Mouse (Mus musculus) inflammation-experienced regulatory T-cells, adult 6 months (primary cell): ENCODE data around the gene Nr2c2ap. TPM values are rescaled to one million over a fixed set of nuclear protein-coding genes. Genes with fewer than 3 reads are reported as not detected.
A peak's percentile ranks its signal among the peaks of the same experiment; 100 is the strongest.

ENCODE experiments used
- ATAC-seq: one replicate; pipeline ENCODE4 v1.8.0; 2017
- polyA plus RNA-seq, 3 experiments: library from polyadenylated mRNA; unstranded; fragments of 100-300 nt; shearing (Covaris generic); gene quantifications; one replicate each; pipeline ENCODE4 v1.2.1; 2017

Gene Nr2c2ap
- 10 to 100 TPM; 37.8 to 49.3 (median 40.1) TPM for polyA plus RNA-seq

DNA sequence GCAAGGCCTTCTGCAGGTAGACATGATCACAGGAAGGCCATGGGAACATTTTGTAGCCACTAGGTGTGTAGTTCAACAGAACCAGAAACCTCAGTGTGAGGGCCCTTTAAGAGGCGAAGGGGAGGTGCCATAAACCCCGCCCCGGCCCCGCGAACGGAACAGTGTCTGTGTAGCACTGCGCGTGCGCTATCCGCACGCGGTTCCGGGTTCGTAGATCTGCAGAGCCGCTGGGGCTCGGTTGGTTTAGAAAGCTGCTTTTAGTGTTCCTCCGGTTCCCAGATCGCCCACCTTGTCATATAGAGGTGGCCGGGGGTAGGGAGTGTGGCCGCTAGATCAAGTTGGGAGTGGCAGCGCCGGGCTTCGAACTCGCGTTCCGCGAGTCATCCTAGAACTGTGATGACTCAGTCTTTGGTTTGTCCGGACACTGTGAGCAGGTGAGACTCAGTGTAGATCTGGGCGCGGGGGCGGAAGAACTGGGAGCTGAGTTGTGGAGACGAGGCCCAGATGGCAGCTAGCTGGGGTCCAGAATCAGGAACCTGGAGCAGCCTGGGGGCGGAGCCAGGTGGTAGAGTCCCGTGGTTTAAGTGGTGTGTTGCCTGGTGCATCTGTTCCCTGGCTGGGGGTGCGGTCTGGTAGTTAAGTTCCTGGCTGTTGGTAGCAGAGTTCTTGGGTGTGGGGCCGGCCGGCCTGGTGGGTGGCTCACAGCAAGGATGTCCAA lies at the start of gene Nr2c2ap:
TSS of gene Nr2c2ap (plus strand) at position 168 of the 718 bp plus-strand sequence.
- ATAC-seq: peak; percentile 94

DNA sequence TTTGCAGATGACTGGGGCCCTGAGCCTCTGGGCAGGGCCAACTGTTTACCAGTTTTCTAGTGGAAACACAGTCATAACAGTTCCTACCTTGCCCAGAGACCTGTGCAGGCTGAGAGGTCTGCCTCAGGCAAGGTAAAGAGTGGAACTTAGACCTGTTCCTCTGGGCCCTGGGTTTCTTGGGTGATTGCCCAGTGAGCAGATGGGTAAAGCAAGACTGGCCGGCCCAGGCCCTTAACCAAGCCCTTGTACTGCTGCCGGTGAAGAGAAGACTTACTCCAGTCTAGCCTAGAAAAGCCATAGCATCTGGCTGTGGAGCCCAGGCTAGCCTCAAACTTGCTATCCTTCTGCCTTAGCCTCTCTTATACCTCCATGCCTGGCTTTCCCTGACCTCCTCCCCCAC lies 49.2 kb upstream of the Nr2c2ap start:
- no peak for ATAC-seq

DNA sequence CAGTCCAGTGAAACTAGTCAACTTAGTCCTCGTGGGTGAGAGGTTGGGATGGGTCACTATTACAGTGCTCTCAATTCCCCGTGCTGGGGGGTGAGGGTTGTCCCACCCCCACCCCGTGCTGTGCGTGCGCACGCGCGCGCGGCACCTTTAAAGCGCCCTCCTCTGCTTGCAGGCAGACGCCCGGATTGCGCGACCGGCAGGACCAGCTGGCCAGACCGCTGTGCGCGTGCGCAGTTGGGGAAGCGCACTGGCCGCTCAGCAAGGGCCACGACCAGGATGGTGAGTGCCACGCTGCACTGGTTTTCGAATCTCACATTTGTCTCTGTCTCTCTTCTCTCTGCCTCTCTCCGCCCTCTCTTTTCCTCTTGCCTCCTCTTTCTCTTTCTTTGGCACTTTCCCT lies 47.8 kb upstream of the Nr2c2ap start, which contains the start of gene Hapln4:
TSS of gene Hapln4 (plus strand) at position 173 of the 400 bp plus-strand sequence.
- ATAC-seq: no peak

DNA sequence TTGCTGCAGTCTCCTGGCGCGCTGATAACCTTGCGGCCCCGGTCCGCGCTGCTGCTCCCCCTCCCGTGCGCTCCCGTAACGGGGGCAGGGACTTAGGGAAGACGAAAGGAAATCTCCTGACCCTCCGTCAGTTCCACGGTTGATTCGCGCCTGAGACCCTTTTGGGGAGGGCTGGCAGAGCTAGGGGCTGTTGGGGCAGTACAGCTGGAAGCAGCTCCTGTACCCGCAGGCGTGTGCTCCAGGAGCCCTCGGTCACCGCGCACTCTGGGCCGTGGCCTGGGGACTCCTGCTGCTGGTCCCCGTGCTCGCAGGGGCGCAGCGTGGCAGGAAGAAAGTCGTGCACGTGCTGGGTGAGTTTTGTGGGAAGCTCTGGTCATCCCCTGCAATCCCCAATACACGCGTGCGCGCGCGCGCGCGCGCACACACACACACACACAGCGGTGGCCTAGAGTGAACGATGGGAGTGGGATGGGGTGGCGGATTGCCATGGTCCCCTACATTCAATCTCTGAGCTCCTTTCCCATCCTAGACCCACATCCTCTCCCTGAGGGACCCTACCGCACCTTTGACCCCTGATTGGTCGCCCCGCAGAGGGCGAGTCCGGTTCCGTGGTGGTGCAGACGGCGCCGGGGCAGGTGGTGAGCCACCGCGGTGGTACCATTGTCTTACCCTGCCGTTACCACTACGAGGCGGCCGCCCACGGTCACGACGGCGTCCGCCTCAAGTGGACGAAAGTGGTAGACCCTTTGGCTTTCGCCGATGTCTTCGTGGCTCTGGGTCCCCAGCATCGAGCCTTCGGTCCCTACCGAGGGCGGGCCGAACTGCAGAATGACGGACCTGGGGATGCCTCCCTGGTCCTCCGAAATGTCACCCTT lies 46.7 kb upstream of the Nr2c2ap start:
- ATAC-seq: no peak

DNA sequence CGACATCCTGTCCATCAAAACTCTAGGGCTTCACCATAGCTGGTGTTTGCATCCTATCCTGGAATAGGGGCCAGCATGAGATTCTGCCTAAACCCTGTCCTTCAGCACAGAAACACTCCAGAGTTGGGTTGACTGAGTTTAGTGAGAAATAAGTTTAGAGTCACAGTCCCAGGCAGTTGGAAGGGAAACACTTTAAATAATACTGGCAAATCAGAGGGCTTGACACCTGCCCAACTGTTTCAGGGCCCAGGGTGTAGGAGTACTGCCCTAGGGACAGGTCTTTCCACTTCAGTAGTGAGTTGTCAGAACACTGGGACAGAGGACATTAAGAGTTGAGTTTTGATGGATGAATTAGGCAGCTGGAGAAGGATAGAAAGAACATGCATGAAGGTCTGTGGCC lies 45.0 kb upstream of the Nr2c2ap start:
- ATAC-seq: no peak

DNA sequence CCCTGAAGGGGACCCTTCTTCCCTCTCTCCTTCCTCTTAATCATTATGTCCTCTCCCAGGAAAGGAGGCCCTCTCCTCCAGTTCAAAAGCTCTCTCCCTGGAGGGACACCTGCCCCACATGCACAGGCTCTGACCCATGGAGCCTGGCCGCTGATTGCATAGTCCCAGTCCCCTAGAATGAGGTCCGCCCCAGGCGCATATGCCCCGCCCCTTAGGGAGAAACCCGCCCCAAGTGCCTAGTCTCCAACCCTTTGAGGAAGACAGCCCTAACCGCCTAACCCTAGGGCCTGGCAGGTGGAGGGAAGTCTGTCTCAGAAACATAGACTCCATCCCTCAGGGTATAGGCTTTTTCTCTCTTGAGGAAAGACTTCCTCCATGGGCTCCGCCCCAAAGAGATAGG lies 43.9 kb upstream of the Nr2c2ap start:
- ATAC-seq: no peak

DNA sequence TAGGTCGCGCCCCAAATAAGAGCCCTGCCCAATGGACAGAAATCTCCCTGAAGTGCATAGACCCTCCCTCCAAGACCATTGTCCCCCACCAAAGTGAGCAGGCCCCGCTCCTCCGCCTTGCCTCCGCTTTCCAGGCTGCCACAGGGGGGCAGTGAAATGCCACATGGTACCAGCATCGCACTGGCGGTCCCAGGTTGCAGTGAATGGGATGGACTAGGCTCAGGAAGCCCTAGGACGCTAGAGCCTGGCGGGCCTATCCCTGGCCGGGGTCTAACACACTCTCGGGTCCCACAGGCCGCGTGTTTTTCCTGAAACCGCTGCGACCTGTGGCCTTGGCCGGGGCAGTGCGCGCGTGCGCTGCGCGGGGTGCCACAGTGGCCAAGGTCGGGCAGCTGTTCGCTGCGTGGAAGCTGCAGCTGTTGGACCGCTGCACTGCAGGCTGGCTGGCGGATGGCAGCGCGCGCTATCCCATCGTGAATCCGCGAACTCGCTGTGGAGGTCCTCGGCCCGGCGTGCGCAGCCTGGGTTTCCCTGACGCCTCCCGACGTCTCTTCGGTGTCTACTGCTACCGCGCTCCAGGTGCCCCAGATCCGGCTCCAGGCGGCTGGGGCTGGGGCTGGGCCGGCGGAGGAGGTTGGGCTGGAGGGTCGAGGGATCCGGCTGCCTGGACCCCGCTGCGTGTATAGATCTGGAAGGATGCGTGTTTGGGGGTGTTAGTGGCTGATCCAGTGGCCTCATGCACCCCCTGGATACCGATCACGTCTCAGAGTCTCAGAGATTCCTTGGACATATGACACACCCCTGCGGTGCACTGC lies 43.1 kb upstream of the Nr2c2ap start:
- ATAC-seq: no peak

DNA sequence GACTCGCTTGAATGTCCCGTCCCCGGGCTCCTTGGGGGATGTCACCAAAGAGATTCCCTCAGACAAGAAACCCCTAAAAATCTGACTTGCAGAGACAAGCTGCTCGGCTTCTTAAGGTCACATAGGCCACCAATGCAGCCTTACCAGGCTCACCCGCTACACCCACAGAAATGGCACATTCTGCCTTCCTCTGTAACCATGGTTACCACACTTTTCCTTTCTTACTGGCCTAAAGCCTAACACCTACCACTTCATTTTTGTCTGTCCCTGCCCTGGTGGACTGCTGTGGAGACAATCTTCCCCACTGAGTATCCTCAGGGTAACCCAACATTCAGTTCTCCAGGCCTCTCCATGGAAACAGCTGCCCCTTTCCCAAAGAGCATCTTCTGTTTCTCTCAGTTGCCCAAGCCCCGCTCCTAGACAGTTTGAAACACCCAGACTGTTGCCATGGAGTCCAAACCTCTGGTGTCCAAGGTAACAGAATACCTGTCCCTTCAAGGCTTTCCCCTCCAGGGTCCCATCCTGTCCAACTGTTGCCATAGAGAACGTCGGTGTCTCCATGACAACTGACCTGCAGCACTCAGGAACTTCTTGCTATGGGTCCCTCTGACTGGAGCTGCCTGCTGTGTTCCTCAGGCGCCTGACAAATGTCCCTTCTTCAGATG lies 41.7 kb upstream of the Nr2c2ap start:
- ATAC-seq: no peak

DNA sequence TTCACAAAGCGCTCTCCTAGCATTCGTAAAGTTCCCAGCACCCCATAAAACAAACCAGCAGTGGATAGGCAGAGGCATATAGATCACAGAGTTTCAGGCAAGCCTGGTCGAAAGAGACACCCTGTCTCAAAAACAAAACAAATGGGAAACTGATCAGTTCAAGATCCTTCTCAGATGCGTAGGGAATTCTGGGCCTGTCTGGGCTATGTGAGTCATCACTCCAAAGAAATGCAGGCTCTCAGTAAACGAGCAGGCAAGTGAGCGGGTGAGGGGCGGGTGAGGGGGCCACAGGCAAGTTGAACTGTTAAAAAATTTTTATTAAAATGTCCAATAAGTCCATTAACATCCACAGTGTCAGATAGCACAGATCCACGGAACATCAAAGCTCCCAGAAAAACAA lies 38.3 kb upstream of the Nr2c2ap start:
- no peak for ATAC-seq

DNA sequence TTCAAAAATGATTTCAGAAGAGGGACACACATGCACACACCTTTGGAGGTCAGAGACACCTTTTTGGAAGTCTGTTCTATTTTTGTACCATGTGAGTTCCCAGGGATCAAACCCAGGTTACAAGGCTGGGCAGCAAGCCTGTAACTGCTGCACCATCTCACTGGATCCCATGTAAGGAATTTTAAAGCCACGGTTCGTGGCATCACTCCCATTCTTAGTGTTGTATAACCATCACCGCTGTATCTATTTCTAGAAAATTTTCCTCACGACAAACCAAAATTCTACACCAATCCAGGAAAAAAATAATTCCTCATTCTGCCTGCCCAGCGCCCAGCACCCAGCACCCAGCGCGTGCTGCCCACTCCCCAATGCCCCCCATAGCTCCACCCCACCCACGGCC lies 31.9 kb upstream of the Nr2c2ap start:
- no peak for ATAC-seq

DNA sequence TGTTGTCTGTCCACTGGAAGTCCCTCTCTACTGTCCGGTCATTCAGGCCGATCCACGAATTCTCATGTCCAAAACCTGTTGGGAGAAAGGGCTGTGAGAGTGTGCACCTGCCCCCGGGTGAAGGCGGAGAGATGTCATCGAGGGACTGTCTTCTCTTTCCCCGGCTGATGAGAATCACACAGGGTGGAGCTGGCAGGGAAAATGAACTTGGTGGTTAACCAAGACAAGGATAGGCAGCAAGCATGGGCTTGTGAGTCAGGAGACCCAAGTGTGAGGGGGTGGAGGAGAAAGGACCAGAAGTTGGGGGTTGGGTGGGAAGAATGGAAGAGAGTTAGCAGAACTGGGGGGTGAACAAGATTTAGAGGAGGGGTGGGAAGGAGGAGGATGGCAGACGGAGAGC lies 30.9 kb upstream of the Nr2c2ap start:
- no peak for ATAC-seq

DNA sequence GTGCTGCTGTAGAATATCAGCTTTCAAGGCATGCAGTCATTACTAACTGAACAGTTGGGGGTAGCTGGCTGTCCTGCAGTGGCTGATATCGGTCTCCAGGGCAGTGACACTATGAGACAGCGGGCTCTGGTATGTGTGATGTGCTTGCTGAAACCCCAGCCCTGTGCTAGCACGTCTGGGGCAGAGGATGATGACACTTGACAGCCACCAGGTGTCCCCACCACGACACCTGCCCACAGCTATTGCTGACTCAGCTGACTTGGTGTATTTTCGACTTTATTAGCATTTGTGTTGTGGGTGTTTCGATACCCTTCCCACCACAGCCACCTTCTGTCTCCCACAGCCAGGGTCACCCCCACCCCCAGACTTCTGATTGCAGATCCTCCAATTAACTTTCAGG lies 26.6 kb upstream of the Nr2c2ap start:
- ATAC-seq: peak; percentile 82

DNA sequence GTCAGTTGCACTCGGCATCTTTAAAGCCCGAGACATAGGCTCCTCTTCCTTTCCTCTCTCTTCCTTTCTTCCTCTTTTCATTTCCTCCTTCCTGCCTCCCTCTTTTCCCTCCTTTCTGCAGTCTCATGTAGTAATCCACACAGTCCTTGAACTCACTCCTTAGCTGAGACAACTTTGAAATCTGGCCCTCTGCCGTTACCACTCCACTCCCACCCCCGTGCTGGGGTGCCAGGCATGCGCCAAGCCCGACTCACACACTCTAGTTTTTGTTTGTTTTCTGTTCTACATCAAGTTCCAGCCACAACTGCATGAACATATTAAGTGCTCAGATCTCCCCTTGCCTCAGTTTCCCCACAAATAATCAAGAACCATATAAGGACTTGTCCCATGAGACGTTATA lies 26.2 kb upstream of the Nr2c2ap start:
- no peak for ATAC-seq

DNA sequence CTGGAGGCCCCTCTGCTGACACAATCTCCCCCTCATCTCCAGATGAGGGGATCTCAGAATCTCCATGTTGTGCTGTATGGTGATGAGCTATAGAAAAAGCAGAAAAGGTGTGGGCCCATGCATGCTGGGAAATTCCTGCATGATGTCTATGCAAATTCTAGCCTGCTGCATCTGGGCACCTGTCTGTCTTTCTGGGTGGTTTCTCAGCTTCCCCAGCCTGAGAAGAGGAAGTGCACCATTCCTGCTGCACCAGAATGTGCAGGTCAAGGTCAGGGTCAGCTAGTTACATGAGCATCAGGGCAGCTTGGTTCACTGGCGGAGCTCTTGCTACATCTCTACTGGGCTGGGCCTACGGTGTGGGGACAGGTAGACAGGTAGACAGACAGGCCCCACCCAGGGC lies 20.7 kb upstream of the Nr2c2ap start:
- ATAC-seq: no peak

DNA sequence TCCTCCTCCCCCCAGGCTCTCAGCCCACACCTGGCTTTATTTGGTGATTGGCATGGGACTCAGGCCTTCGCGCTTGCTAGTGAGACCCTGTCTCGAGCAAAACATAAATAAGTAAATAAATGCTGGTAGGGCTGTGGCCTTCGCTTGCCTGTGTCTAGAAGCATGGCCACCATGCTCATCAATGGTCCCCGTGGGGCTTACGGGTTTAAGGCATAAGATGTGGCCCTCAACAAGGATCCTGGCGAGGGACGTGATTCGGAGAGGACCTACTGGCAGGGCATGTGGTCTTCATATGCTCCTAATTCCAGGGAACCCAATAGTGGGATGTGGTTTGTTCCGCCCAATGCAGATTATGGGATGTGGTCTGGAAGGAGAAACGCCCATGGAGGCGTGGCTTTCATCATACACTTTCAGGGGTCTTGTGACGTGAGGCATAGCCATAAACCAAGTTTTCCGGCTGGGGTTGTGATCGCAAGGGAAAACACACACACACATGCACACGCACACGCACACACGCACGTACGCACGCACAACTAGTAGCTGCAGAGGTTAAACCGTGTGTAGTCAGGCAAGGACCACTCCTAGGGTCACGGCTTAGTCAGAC lies 19.8 kb upstream of the Nr2c2ap start:
- ATAC-seq: no peak

DNA sequence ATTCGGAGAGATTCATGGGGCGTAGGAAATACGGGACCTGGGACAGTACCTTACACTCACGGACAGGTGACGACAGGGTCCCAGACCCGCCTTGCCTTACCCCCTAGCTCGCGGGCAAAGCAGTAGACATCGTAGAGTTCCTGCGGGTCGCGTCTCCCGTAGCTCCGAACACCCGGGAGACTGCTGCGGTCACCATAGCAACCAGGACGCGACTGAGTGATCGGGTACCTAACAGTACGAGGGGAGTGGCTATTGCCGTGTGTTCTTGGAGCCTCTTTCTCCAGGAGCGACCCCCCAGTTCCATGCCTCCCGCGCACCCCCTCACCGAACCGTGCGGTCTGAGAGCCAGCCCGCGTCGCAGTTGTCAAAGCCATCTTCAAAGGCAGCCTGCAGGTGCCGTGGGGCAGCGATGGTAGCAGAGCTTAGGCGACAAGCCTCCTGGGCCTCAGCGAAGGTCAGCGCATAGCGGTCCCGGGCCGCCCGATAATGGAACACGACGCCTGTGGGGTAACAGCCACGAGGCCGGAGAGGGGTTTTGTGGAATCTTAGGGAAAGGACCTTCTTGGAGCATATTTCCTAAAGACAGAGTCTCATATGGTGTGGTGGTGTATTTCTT lies 18.6 kb upstream of the Nr2c2ap start:
- no peak for ATAC-seq

DNA sequence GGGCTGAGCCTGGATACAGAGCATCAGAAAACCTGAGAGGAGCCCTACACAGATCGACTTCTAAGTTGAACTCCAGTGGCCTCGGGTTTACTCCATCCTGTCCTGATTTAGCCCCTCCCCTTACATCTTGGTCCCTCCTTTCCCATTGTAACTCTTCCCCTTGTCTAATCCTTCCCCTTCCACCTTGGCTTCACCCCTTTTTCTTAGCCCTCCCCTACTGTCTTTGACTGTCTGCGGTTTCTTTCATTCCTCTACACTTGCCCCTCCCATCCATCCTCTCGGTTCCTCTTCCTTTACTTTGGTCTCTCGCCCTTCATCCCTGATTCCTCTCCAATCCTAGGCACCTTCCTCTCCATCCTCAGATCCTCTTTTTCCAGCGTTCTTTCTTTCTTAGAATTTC lies 16.6 kb upstream of the Nr2c2ap start:
- no peak for ATAC-seq

DNA sequence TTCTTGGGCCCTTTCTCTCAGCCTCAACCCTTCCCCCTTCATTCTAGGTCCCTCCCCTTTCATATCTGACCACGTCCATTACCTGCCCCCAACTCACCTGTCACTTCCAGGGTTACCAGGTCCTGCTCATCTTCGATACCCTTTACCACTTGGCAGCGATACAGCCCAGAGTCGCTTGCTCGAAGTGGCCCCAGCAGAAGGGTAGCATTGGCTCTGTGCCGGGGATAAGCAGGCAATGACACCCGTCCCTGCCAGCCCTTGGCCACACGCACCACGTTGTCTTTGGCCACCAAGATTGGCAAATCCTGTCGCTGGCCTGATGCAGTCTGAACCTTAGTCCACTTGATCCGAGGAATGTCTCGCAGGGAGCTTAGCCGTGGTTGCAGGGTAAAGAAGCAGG lies 16.2 kb upstream of the Nr2c2ap start:
- ATAC-seq: no peak

DNA sequence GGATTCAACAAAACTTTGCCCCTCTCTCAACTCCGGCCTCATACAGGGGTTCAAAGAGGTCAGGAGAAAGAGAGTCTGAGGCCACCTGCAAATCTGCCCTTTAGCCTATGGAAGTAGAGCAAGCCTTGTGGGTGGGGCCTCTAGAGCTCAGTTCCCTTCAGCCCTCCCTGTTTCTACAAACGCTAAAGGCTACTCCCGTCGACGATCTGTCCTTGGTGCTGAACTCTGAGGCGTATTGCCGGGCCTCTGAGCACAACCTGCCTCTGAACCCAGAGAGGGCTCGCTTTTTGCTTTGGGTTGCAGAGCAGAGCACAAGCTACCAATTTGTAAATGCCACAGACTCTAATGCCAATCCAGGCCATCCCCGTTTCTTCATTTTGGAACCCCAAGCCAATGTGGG lies 13.5 kb upstream of the Nr2c2ap start:
- no peak for ATAC-seq

DNA sequence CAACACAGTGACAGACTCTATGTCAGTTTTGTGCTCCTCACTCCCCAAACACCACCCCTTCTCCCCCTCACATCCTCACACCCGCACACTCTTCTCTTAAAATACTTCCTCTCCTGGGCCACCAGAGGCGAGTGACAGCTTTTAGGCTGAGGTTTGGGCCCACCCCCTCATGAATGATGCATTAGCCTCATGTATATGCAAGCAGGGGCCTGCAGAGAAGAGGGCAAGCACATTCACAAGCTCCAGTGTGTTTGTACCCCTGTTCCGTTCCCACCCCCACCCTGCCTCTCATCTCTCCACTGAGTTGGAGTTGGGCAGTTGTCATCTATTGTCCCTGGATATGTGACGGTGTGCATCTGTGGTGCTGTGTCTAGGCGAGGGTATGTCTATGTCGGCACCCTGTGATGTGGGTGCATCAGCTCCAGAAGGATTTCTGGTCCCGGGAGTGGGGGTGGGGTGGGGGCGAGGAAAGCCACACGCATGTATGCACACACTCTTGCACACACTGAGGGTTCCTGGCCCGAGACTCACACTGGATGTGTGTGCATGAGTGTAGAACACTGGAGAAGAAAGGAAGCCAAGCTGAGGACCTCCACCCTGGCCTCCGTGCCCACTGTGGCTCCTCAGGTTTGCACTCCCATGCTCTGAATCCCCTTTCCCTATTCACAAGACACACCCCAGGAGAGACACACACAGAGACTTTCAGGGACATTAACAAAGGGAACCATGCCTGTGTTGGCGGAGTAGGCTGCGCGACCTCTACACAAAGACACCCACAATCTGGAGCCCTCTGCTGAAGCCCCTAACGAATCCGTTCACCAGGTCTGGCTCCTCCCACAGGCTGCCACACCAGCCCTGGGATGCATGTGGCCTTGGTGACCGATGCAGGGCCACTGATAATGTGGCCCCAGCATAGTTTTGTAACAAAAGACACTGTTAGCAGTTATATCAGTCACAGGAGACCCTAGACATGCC lies 12.1 kb upstream of the Nr2c2ap start:
- no peak for ATAC-seq
